Mouse (Mus musculus) kidney, adult 2 months (tissue): ENCODE measurements around the gene Tldc2.

Source experiments
- CTCF ChIP-seq: fragments of 200-500 bp; conservative IDR thresholded peaks from 2 replicates; pipeline ENCODE4 v1.5.1; 2011; ENCODE audit warnings: low read depth, mild to moderate bottlenecking, control low read depth, low read length, moderate library complexity, mixed read lengths; ENCODE audit not compliant: insufficient read depth, insufficient read length
- POLR2A ChIP-seq: fragments of 200-500 bp; IDR thresholded peaks from one replicate; pipeline ENCODE4 v1.6.1; 2011; ENCODE audit warnings: low read depth, low read length, control low read depth

DNA sequence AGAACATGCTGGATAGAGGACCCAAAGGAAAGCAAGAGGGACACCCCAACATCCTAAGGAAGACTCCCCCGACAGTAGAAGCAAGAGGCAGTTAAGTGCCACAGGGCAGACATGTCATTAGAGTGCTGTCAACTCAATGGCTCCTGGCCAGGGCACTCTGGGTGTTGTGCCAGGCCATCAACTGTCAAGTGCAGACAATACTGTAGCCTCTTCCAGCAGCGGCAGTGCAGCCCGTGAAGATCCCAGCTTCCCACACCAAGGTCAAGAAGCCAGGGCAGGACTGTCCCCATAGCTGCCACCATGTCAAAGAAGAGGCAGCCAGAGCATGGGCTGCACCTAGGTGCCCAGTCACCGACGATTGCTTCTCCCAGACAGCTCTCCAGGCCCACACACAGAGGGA, 9.7 kb upstream of the Tldc2 start:
- TF ChIP-seq CTCF = no peak
- no peak for TF ChIP-seq POLR2A
